Mouse (Mus musculus) hindbrain, embryonic 12.5 days (tissue): ENCODE results near the gene 0610037L13Rik. TPM values are rescaled to one million over a fixed set of nuclear protein-coding genes. Genes with fewer than 3 reads are reported as not detected.
A peak's percentile ranks its signal among the peaks of the same experiment; 100 is the strongest.

Source experiments
- ATAC-seq: fragments of 200-750 bp; cut with Nextera tagmentation; 2 replicates; pipeline ENCODE4 v1.8.0; 2017; ENCODE audit warnings: moderate TSS enrichment; ENCODE audit not compliant: low FRiP score
- H3K27ac ChIP-seq: fragments of 300-500 bp; sonication (generic); 2 replicates; pipeline ENCODE4 v1.5.1; 2016; ENCODE audit warnings: mild to moderate bottlenecking
- H3K27me3 ChIP-seq: fragments of 300-500 bp; sonication (generic); 2 replicates; pipeline ENCODE4 v1.6.1; 2016; ENCODE audit warnings: mild to moderate bottlenecking
- H3K36me3 ChIP-seq: fragments of 300-500 bp; sonication (generic); 2 replicates; pipeline ENCODE4 v1.6.1; 2016; ENCODE audit warnings: mild to moderate bottlenecking
- H3K4me1 ChIP-seq: fragments of 300-500 bp; sonication (generic); 2 replicates; pipeline ENCODE4 v1.6.1; 2016
- H3K4me2 ChIP-seq: fragments of 300-500 bp; sonication (generic); replicated peaks from 2 replicates; pipeline ENCODE4 v1.6.1; 2016; ENCODE audit warnings: mild to moderate bottlenecking
- H3K4me3 ChIP-seq: fragments of 300-500 bp; sonication (generic); 2 replicates; pipeline ENCODE4 v1.5.1; 2016; ENCODE audit warnings: mild to moderate bottlenecking
- H3K9ac ChIP-seq: fragments of 300-500 bp; sonication (generic); 2 replicates; pipeline ENCODE4 v1.6.1; 2016; ENCODE audit warnings: mild to moderate bottlenecking, moderate library complexity
- H3K9me3 ChIP-seq: fragments of 300-500 bp; sonication (generic); replicated peaks from 2 replicates; pipeline ENCODE4 v1.6.1; 2016; ENCODE audit warnings: mild to moderate bottlenecking
- WGBS: fragments of 180-500 bp; shearing (Covaris S2); methylation state at CpG from one replicate; pipeline ENCODE4 v1.1.7; 2016; 5-methylcytosine and 5-hydroxymethylcytosine counted together
- polyA plus RNA-seq: library from polyadenylated mRNA; unstranded; fragments of >200 nt; fragmentation: Nextera tagmentation; extraction: Ambion mirVana; gene quantifications from 2 replicates; pipeline ENCODE4 v1.2.1, GENCODE M21; 2016

0610037L13Rik gene
- polyA plus RNA-seq, 1 experiment from 2014 or later, result 113 TPM

- Histone ChIP-seq H3K4me1 (peaks cover 18% of the 10 kb centered on the region), H3K9ac (no peak overlapping the region), H3K4me2 (peak overlapping the region; percentile 79; the same call in 1 of the 2 replicates), H3K27me3 (no peaks in the 10 kb centered on the region), H3K4me3 (no peak overlapping the region), H3K36me3 (0 out of 2 replicates have a peak, but pooled peaks cover 6% of the 10 kb centered on the region), H3K9me3 (no peaks in the 10 kb centered on the region), H3K27ac (no peak overlapping the region)
- 57% methylated on average over 4 of the region's 4 CpGs for WGBS
- ATAC-seq, result no peak
These were observed 32.3 kb downstream of the 0610037L13Rik start for GRCm38 (mm10) chr4:107921952-107922351.

DNA sequence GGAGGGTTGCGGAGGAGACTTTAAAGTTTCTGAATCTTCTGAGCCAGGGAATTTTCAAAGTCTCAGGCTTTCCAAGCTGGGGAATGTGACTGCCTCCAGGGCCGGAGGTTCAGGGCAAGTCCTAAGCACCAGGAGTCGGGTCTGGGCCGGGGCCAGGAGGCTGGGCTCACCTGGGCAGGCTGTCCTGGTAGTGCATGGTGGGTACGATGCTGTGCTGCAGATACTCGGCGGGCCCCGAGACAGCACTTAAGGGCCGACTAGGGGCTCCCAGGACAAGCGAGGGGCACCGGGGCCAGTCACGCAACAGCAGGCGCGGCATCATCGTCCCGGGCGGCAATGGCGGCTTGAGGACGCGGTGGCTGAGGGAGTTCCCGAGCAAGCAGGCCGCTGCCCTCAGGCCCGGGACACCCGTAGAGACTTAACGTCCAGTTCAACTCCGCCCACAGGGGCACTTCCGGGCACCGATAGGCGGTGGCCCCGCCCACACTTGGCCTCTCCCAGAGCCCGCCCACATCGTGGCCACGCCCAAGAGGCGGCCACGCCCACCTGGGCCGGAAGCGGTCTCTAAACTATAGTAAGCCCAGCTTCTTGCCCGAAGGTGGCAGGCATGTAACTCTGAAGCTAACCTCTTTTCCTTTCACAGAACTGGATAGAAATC lies 33.7 kb downstream of the 0610037L13Rik start, which contains the start of gene Cpt2:
TSS of gene Cpt2 (minus strand) at position 466 of the 658 bp plus-strand sequence.
- Histone ChIP-seq H3K9me3 (no peaks in the 10 kb centered on the region), H3K4me2 (peak within 1 kb of the TSS; percentile 79), H3K4me1 (peaks cover 18% of the 10 kb centered on the region), H3K9ac (peak within 1 kb of the TSS; percentile 72), H3K36me3 (0 out of 2 replicates have a peak, but pooled peaks cover 6% of the 10 kb centered on the region), H3K27me3 (no peaks in the 10 kb centered on the region), H3K27ac (0 out of 2 replicates have a peak within 1 kb of the TSS, but pooled peaks have one; percentile 35), H3K4me3 (peak within 1 kb of the TSS; percentile 76)
- peak; percentile 90 for ATAC-seq
- WGBS, result 2% methylated on average over 38 of the region's 38 CpGs

- 0 out of 2 replicates have a peak, but pooled peaks cover 6% of the 10 kb centered on the region for H3K36me3 ChIP-seq
- H3K4me2 ChIP-seq, result peak overlapping the region; percentile 79
- H3K9ac ChIP-seq, result peak overlapping the region; percentile 72; the same call in 1 of the 2 replicates
- no peaks in the 10 kb centered on the region for H3K9me3 ChIP-seq
- peaks cover 18% of the 10 kb centered on the region for H3K4me1 ChIP-seq
- peak overlapping the region; percentile 76 for H3K4me3 ChIP-seq
- WGBS, result 48% methylated on average over 7 of the region's 7 CpGs
- peak; percentile 26; the same call in 1 of the 2 replicates for ATAC-seq
- no peak overlapping the region for H3K27ac ChIP-seq
- H3K27me3 ChIP-seq, result no peaks in the 10 kb centered on the region
These were observed 34.2 kb downstream of the 0610037L13Rik start for GRCm38 (mm10) chr4:107923803-107924194.

DNA sequence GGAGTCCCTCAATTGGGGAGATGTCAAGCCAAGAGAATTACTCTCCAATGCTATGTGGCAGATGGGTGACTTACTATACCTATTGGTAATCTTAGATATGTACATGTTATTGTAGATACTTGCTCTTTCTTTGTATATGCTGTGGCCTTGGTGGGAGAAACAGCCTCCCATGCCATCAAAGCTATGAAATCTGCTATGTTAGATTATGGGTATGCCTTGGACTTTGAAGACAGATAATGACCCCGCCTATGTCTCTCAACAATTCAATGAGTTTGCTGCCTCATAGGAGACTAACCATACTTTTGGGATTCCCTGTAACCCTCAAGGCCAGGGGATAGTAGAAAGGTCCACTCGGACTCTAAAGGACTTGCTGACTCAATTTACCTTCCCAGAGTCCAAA lies 38.7 kb downstream of the 0610037L13Rik start:
- Histone ChIP-seq H3K4me1 (peaks cover 3% of the 10 kb centered on the region), H3K9ac (no peak overlapping the region), H3K4me2 (no peak overlapping the region), H3K9me3 (no peaks in the 10 kb centered on the region), H3K4me3 (no peak overlapping the region), H3K27ac (no peak overlapping the region), H3K27me3 (no peaks in the 10 kb centered on the region), H3K36me3 (no peaks in the 10 kb centered on the region)
- 72% methylated on average over 2 of the region's 2 CpGs for WGBS
- ATAC-seq, result no peak

- H3K4me3 ChIP-seq, result no peak overlapping the region
- WGBS, result 87% methylated on average over 2 of the region's 2 CpGs
- no peaks in the 10 kb centered on the region for H3K27me3 ChIP-seq
These were observed 39.1 kb downstream of the 0610037L13Rik start for GRCm38 (mm10) chr4:107928726-107929125.

DNA sequence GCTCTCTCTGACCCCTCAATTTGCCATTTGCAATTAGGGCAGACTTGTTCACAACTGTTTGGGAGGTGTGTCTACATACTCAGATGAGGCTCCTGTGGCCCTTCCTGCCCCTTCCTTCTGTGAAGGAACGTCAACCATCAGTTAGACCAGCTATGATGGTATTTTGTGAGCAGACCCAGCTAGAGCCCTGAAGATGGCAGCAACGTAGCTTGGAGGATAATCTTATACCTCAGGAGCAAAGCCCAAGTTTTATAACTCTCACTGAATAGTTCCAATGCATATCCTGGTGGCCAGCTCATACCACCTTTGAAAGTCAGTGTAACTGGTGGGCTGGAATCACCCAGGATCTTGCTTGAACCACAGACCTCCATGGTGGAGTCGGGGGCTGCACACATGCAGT lies 41.8 kb downstream of the 0610037L13Rik start:
- no peaks in the 10 kb centered on the region for H3K9me3 ChIP-seq
- no peak overlapping the region for H3K4me2 ChIP-seq
- H3K27me3 ChIP-seq, result no peaks in the 10 kb centered on the region
- no peak overlapping the region for H3K9ac ChIP-seq
- H3K36me3 ChIP-seq, result no peaks in the 10 kb centered on the region
- 80% methylated on average over 3 of the region's 3 CpGs for WGBS
- no peak for ATAC-seq
- no peak overlapping the region for H3K4me3 ChIP-seq
- no peak overlapping the region for H3K27ac ChIP-seq
- H3K4me1 ChIP-seq, result no peaks in the 10 kb centered on the region

More at GRCm38 (mm10) chr4:107928726-107929125, 39.1 kb downstream of the 0610037L13Rik start:
- H3K4me2 ChIP-seq, result no peak overlapping the region
- no peaks in the 10 kb centered on the region for H3K9me3 ChIP-seq
- ATAC-seq, result no peak
- H3K36me3 ChIP-seq, result no peaks in the 10 kb centered on the region
- H3K4me1 ChIP-seq, result no peaks in the 10 kb centered on the region; the same call in 1 of the 2 replicates
- H3K9ac ChIP-seq, result no peak overlapping the region
- no peak overlapping the region for H3K27ac ChIP-seq

GRCm38 (mm10) chr4:107933239-107933638 lies 43.6 kb downstream of the 0610037L13Rik start:
- Histone ChIP-seq H3K27ac (no peak overlapping the region), H3K4me3 (no peak overlapping the region), H3K4me1 (no peaks in the 10 kb centered on the region), H3K36me3 (no peaks in the 10 kb centered on the region), H3K27me3 (no peaks in the 10 kb centered on the region), H3K9me3 (no peaks in the 10 kb centered on the region), H3K9ac (no peak overlapping the region), H3K4me2 (no peak overlapping the region)
- WGBS, result 81% methylated on average over 8 of the region's 8 CpGs
- ATAC-seq, result no peak

- no peak overlapping the region for H3K9ac ChIP-seq
- WGBS, result 74% methylated on average over 3 of the region's 3 CpGs
These were observed 45.6 kb downstream of the 0610037L13Rik start for GRCm38 (mm10) chr4:107935254-107935653.

DNA sequence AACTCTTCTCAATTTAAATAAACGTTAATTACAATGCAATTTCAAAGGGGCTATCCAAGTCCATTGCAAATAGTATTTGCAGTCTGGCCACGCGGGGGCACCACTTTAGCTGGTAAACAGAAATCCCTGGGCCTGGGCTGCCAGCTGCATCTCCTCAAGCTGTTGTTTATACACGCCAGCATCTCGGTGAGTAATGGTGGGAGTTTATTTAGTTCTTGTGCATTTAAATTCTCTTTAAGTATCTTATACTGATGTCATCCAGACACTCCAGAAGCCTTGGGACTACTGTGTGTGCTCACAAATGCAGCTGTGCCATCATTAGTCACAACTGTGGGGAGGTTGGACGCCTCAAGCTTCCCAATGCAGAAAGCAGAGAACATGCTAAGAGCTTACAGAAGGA lies 47.7 kb downstream of the 0610037L13Rik start:
- Histone ChIP-seq H3K27me3 (no peaks in the 10 kb centered on the region), H3K4me1 (no peaks in the 10 kb centered on the region), H3K9ac (no peak overlapping the region), H3K27ac (no peak overlapping the region), H3K4me2 (no peak overlapping the region), H3K9me3 (no peaks in the 10 kb centered on the region), H3K4me3 (no peak overlapping the region), H3K36me3 (no peaks in the 10 kb centered on the region)
- 29% methylated on average over 6 of the region's 6 CpGs for WGBS
- no peak for ATAC-seq

More at GRCm38 (mm10) chr4:107935254-107935653, 45.6 kb downstream of the 0610037L13Rik start:
- Histone ChIP-seq H3K4me1 (no peaks in the 10 kb centered on the region), H3K27me3 (no peaks in the 10 kb centered on the region), H3K36me3 (no peaks in the 10 kb centered on the region), H3K27ac (no peak overlapping the region), H3K9me3 (no peaks in the 10 kb centered on the region), H3K4me2 (no peak overlapping the region), H3K4me3 (no peak overlapping the region)
- no peak for ATAC-seq

DNA sequence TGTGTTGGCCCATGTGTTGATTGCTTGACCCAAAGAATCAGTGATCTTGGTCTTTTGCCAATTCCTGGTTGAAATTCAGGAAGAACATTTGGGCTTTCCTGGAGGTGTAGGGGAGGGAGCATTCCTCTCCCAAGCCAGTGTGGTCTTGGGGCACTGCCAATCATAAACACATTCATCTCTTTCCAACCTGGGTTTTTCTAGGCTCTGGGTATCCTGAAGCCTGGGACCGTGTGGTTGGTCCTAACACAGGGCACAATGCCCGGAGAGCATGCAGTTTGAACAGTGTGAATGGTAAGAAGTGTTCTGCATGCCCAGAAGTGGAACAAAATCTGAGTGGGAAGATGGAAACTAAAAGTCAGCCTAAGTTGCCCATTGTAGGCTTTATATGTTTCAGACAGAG lies 48.5 kb downstream of the 0610037L13Rik start:
- 79% methylated on average over 2 of the region's 2 CpGs for WGBS
- no peaks in the 10 kb centered on the region for H3K36me3 ChIP-seq
- H3K27ac ChIP-seq, result no peak overlapping the region
- ATAC-seq, result no peak
- no peaks in the 10 kb centered on the region for H3K4me1 ChIP-seq
- no peaks in the 10 kb centered on the region for H3K9me3 ChIP-seq
- H3K4me2 ChIP-seq, result no peak overlapping the region
- H3K27me3 ChIP-seq, result no peaks in the 10 kb centered on the region
- no peak overlapping the region for H3K9ac ChIP-seq
- H3K4me3 ChIP-seq, result no peak overlapping the region

GRCm38 (mm10) chr4:107942741-107943140 lies 53.1 kb downstream of the 0610037L13Rik start:
- H3K27me3 ChIP-seq, result no peaks in the 10 kb centered on the region
- H3K27ac ChIP-seq, result no peak overlapping the region
- no peaks in the 10 kb centered on the region for H3K36me3 ChIP-seq
- no peaks in the 10 kb centered on the region for H3K4me1 ChIP-seq
- H3K9ac ChIP-seq, result no peak overlapping the region
- no peak overlapping the region for H3K4me2 ChIP-seq
- WGBS, result 90% methylated on average over 7 of the region's 7 CpGs
- no peak overlapping the region for H3K4me3 ChIP-seq
- no peaks in the 10 kb centered on the region for H3K9me3 ChIP-seq
- ATAC-seq, result no peak

DNA sequence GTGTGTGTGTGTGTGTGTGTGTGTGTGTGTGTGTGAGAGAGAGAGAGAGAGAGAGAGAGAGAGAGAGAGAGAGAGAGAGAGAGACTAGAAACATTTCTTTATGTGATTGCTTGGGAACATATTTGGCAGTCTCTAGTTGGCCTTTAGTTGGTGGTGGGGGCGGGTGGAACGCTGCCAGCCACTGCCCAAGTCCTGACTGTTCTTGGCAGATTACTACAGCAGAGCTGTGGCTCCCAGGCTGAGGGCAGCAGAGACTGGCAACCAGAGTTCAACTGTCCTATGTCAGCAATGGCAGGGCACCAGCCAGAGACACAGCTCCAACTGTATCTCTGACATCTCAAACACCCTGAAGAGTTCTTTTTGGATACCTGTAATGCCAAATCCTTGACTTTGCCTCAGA lies 54.5 kb downstream of the 0610037L13Rik start:
- H3K27ac ChIP-seq, result no peak overlapping the region
- 91% methylated on average over 2 of the region's 2 CpGs for WGBS
- no peaks in the 10 kb centered on the region for H3K9me3 ChIP-seq
- H3K4me3 ChIP-seq, result no peak overlapping the region
- H3K27me3 ChIP-seq, result no peaks in the 10 kb centered on the region
- no peaks in the 10 kb centered on the region for H3K4me1 ChIP-seq
- no peak for ATAC-seq
- no peak overlapping the region for H3K4me2 ChIP-seq
- H3K9ac ChIP-seq, result no peak overlapping the region
- H3K36me3 ChIP-seq, result no peaks in the 10 kb centered on the region
